Mouse (Mus musculus) midbrain, embryonic 16.5 days (tissue): ENCODE measurements around the gene Ap3m1. TPM values are rescaled to one million over a fixed set of nuclear protein-coding genes. Genes with fewer than 3 reads are reported as not detected.

Experiments used
- ATAC-seq: fragments of 200-750 bp; cut with Nextera tagmentation; 2 replicates; pipeline ENCODE4 v1.8.0; 2017; ENCODE audit warnings: moderate TSS enrichment
- H3K27ac ChIP-seq: fragments of 300-500 bp; sonication (generic); 2 replicates; pipeline ENCODE4 v1.5.1; 2014; ENCODE audit warnings: mild to moderate bottlenecking, low read length, mixed read lengths
- H3K27me3 ChIP-seq: fragments of 300-500 bp; sonication (generic); 2 replicates; pipeline ENCODE4 v1.6.1; 2014; ENCODE audit warnings: low read depth, low read length, mixed read lengths; ENCODE audit not compliant: control insufficient read depth, insufficient read depth
- H3K36me3 ChIP-seq: fragments of 300-500 bp; sonication (generic); 2 replicates; pipeline ENCODE4 v1.6.1; 2014; ENCODE audit warnings: mild to moderate bottlenecking, low read length, moderate library complexity, mixed read lengths; ENCODE audit not compliant: control insufficient read depth, insufficient read depth
- H3K4me1 ChIP-seq: fragments of 300-500 bp; sonication (generic); 2 replicates; pipeline ENCODE4 v1.6.1; 2014; ENCODE audit warnings: mild to moderate bottlenecking, low read length, mixed read lengths; ENCODE audit not compliant: control insufficient read depth, insufficient read depth
- H3K4me2 ChIP-seq: fragments of 300-500 bp; sonication (generic); 2 replicates; pipeline ENCODE4 v1.6.1; 2014; ENCODE audit warnings: mild to moderate bottlenecking, low read length, mixed read lengths
- H3K4me3 ChIP-seq: fragments of 300-500 bp; sonication (generic); 2 replicates; pipeline ENCODE4 v1.5.1; 2014; ENCODE audit warnings: low read depth, mild to moderate bottlenecking, low read length, moderate library complexity, mixed read lengths
- H3K9ac ChIP-seq: fragments of 300-500 bp; sonication (generic); 2 replicates; pipeline ENCODE4 v1.6.1; 2014; ENCODE audit warnings: low read depth, low read length, mixed read lengths
- H3K9me3 ChIP-seq: fragments of 300-500 bp; sonication (generic); replicated peaks from 2 replicates; pipeline ENCODE4 v1.6.1; 2014; ENCODE audit warnings: mild to moderate bottlenecking, low read length, mixed read lengths; ENCODE audit not compliant: control insufficient read depth, poor library complexity, severe bottlenecking
- WGBS: fragments of 180-500 bp; shearing (Covaris S2); extraction: QIAGEN DNeasy Blood & Tissue Kit; methylation state at CpG from one replicate; pipeline ENCODE4 v1.1.7; 2014; 5-methylcytosine and 5-hydroxymethylcytosine counted together
- polyA plus RNA-seq: library from polyadenylated mRNA; unstranded; fragments of >200 nt; fragmentation: Nextera tagmentation; extraction: Ambion mirVana; gene quantifications from 2 replicates; pipeline ENCODE4 v1.2.1, GENCODE M21; 2015

Ap3m1 gene
- polyA plus RNA-seq, 1 experiment from 2014 or later = 83.3 TPM

- no peaks in the 10 kb centered on the region for H3K9me3 ChIP-seq
- H3K27me3 ChIP-seq = no peaks in the 10 kb centered on the region
- WGBS = 47% methylated on average over 7 of the region's 7 CpGs
Observed at GRCm38 (mm10) chr14:21053586-21053985, 1.3 kb upstream of the Ap3m1 start.

GRCm38 (mm10) chr14:21053151-21053550 lies 843 bp upstream of the Ap3m1 start:
- no peak for ATAC-seq
- Histone ChIP-seq H3K27ac (no peak overlapping the region), H3K27me3 (no peaks in the 10 kb centered on the region), H3K9ac (peak overlapping the region; percentile 88), H3K9me3 (no peaks in the 10 kb centered on the region), H3K4me2 (peak overlapping the region; percentile 77), H3K4me1 (peaks cover 8% of the 10 kb centered on the region), H3K36me3 (no peaks in the 10 kb centered on the region), H3K4me3 (peak overlapping the region; percentile 87)
- WGBS = 10% methylated on average over 8 of the region's 8 CpGs

More at GRCm38 (mm10) chr14:21053586-21053985, 1.3 kb upstream of the Ap3m1 start:
- Histone ChIP-seq H3K36me3 (no peaks in the 10 kb centered on the region), H3K27ac (no peak overlapping the region), H3K4me3 (no peak overlapping the region), H3K4me1 (peaks cover 8% of the 10 kb centered on the region), H3K4me2 (peak overlapping the region; percentile 77), H3K9ac (no peak overlapping the region)
- ATAC-seq = no peak

- Histone ChIP-seq H3K4me1 (peaks cover 8% of the 10 kb centered on the region), H3K27ac (peak overlapping the region; percentile 96), H3K4me3 (peak overlapping the region; percentile 87), H3K9ac (peak overlapping the region; percentile 88), H3K4me2 (peak overlapping the region; percentile 77), H3K27me3 (no peaks in the 10 kb centered on the region), H3K9me3 (no peaks in the 10 kb centered on the region), H3K36me3 (no peaks in the 10 kb centered on the region)
- peak; percentile 87 for ATAC-seq
- WGBS = 0% methylated on average over 25 of the region's 25 CpGs
Observed at GRCm38 (mm10) chr14:21052781-21053130, 448 bp upstream of the Ap3m1 start.

- H3K4me2 ChIP-seq = peak overlapping the region; percentile 77
- no peaks in the 10 kb centered on the region for H3K9me3 ChIP-seq
- 9% methylated on average over 28 of the region's 28 CpGs for WGBS
- peak overlapping the region; percentile 96 for H3K27ac ChIP-seq
- ATAC-seq = no peak; the same call in 1 of the 2 replicates
- H3K4me1 ChIP-seq = peaks cover 8% of the 10 kb centered on the region
- H3K9ac ChIP-seq = peak overlapping the region; percentile 88
- H3K27me3 ChIP-seq = no peaks in the 10 kb centered on the region
- H3K4me3 ChIP-seq = peak overlapping the region; percentile 87
- no peaks in the 10 kb centered on the region for H3K36me3 ChIP-seq
Observed at GRCm38 (mm10) chr14:21051380-21052111, 762 bp downstream of the Ap3m1 start.

- Histone ChIP-seq H3K9me3 (no peaks in the 10 kb centered on the region), H3K36me3 (no peaks in the 10 kb centered on the region), H3K4me2 (no peak overlapping the region; the same call in 1 of the 2 replicates), H3K4me3 (no peak overlapping the region), H3K27ac (no peak overlapping the region), H3K27me3 (no peaks in the 10 kb centered on the region), H3K4me1 (peaks cover 8% of the 10 kb centered on the region), H3K9ac (no peak overlapping the region)
- no peak for ATAC-seq
- 75% methylated on average over 3 of the region's 3 CpGs for WGBS
Observed at GRCm38 (mm10) chr14:21050734-21051133, 1.6 kb downstream of the Ap3m1 start.

- ATAC-seq = no peak
- H3K9ac ChIP-seq = no peak overlapping the region
- H3K27ac ChIP-seq = no peak overlapping the region
- H3K27me3 ChIP-seq = no peaks in the 10 kb centered on the region
- H3K4me1 ChIP-seq = peaks cover 8% of the 10 kb centered on the region
- H3K4me2 ChIP-seq = no peak overlapping the region
- no peak overlapping the region for H3K4me3 ChIP-seq
- H3K9me3 ChIP-seq = no peaks in the 10 kb centered on the region
- peaks cover 3% of the 10 kb centered on the region; the same call in 1 of the 2 replicates for H3K36me3 ChIP-seq
Observed at GRCm38 (mm10) chr14:21048879-21049278, 3.4 kb downstream of the Ap3m1 start.

GRCm38 (mm10) chr14:21047840-21048239 lies 4.5 kb downstream of the Ap3m1 start:
- Histone ChIP-seq H3K36me3 (peaks cover 3% of the 10 kb centered on the region; the same call in 1 of the 2 replicates), H3K4me3 (no peak overlapping the region), H3K27me3 (no peaks in the 10 kb centered on the region), H3K4me1 (peaks cover 8% of the 10 kb centered on the region), H3K9me3 (no peaks in the 10 kb centered on the region), H3K4me2 (no peak overlapping the region), H3K27ac (no peak overlapping the region), H3K9ac (no peak overlapping the region)
- WGBS = 92% methylated on average over 2 of the region's 2 CpGs
- ATAC-seq = no peak

- H3K27ac ChIP-seq = no peak overlapping the region
- WGBS = 91% methylated on average over 4 of the region's 4 CpGs
- H3K36me3 ChIP-seq = peaks cover 22% of the 10 kb centered on the region
- no peaks in the 10 kb centered on the region for H3K27me3 ChIP-seq
- no peak overlapping the region for H3K9ac ChIP-seq
- H3K4me3 ChIP-seq = no peak overlapping the region
- H3K4me1 ChIP-seq = no peaks in the 10 kb centered on the region
- H3K9me3 ChIP-seq = no peaks in the 10 kb centered on the region
- ATAC-seq = no peak
- no peak overlapping the region for H3K4me2 ChIP-seq
Observed at GRCm38 (mm10) chr14:21039623-21040022, 12.7 kb downstream of the Ap3m1 start.

GRCm38 (mm10) chr14:21039077-21039476 lies 13.2 kb downstream of the Ap3m1 start:
- Histone ChIP-seq H3K27me3 (no peaks in the 10 kb centered on the region), H3K9ac (no peak overlapping the region), H3K4me2 (no peak overlapping the region), H3K36me3 (peaks cover 22% of the 10 kb centered on the region), H3K27ac (no peak overlapping the region), H3K4me3 (no peak overlapping the region), H3K9me3 (no peaks in the 10 kb centered on the region), H3K4me1 (no peaks in the 10 kb centered on the region)
- 93% methylated on average over 12 of the region's 12 CpGs for WGBS
- ATAC-seq = no peak
